Mouse (Mus musculus): ENCODE data around the gene Dhps.
"Not testable (repeated sequence)": the region's sequence is repeated elsewhere in the genome, so short reads cannot be mapped to it uniquely, and the experiment has no call there.

Gene Dhps

GRCm38 (mm10) chr8:85062603-85063002, 9.0 kb upstream of the Dhps start:
- in situ Hi-C loops (cut with MseI, MboI) = no loop called here

DNA sequence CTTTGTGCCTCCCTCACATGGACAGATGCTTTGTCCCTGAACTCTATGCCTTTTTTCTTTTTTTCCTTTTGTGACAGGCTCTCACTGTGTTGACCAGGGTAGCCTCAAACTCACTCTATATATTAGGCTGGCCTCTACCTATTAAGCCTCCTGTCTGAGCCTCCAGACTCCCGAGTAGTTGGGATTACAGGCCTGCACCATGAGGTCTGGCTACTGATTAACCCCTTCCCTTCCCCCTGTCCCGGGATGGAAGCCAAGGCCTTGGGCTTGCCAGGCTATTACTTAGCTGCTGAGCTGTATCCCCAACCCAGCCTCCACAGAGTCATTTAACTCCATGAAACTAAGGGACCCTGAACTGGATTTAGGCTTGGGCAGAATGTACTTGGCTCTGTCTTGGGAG, 6.3 kb upstream of the Dhps start:
- in situ Hi-C loops (cut with MseI, MboI) = no loop called here

DNA sequence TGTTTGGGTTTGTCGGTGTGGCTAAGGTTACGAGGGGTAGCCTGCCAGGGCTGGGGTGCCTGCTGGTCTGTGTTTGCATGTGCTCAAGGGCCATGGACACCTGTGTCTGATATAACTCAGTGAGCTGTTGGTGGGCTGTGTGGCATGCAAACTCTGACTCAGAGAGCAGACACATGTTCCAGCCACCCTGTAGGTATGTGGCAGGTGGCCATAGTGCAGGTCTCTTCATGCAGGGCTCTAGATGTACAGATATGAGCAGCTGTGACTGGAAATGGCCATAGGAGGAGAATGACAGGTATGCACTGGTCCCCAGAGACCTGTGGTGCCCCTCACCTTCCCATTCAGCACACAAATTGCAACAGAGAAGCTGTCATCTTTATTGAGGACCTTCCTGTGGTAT, 4.4 kb upstream of the Dhps start:
- in situ Hi-C loops (cut with MseI, MboI) = no loop called here

DNA sequence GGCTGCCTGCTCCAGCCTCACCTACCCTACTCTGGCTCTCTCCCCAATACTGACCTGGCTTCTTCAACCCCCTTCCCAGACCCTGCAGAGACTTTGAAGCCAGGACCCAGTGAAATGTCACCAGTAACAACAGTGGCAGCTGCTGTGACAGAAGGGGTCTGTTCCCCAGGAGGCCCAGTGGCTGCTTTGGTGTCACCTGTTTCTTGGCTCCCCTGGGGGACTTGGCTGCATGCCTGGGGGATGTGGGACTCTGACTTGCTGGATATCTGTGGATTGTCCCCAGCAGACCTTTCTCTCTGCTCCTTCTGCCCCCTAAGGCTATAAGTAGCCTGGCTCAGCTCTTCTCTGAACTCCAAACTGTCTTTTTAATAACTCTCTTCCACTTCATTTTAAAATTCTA, 3.6 kb upstream of the Dhps start, which contains the start of gene Gm5741:
Gm5741 (minus strand) TSS at position 1 of the 400 bp plus-strand sequence.
- in situ Hi-C loops (cut with MseI, MboI) = no loop called here

- in situ Hi-C loops (cut with MseI, MboI) = no loop called here
These were observed 516 bp upstream of the Dhps start for GRCm38 (mm10) chr8:85071041-85071440.

- in situ Hi-C loops (cut with MseI, MboI) = no loop called here
These were observed 890 bp downstream of the Dhps start for GRCm38 (mm10) chr8:85072364-85072929.

DNA sequence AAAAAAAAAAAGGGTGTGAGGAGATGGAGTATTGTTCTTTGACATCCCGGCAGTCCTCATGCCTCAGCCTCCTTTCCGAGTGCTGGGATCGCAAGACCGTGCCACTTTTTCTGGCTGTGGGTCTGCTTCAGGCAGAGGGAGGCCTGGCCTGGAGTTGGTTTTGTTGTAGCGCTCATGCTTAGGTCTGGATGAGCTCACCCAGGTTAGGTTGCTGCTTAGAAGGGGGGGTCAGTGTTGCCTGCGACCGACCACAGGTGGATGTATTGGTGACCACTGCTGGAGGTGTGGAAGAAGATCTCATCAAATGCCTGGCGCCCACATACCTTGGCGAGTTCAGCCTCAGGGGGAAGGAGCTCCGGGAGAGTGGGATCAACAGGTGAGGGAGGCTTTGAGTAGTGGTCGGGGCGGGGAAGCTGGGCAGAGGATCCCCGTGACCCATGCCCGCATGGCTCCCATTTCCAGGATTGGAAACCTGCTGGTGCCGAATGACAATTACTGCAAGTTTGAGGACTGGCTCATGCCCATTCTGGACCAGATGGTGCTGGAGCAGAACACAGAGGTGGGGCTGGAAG, 1.6 kb downstream of the Dhps start:
- in situ Hi-C loops (cut with MseI, MboI) = no loop called here

DNA sequence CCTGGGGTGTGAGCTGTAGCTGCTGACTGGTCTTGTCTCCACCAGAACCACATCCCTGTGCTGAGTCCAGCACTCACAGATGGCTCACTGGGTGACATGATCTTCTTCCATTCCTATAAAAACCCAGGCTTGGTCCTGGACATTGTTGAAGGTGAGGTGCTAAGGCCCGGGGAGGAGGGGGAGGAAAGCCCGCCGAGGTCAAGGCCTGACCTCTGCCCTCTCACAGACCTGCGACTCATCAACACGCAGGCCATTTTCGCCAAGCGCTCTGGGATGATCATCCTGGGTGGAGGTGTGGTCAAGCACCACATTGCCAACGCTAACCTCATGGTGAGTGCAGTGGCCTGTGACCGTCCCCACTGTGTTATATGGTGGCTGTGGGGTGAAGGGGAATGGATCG, 2.6 kb downstream of the Dhps start:
- in situ Hi-C loops (cut with MseI, MboI) = no loop called here

DNA sequence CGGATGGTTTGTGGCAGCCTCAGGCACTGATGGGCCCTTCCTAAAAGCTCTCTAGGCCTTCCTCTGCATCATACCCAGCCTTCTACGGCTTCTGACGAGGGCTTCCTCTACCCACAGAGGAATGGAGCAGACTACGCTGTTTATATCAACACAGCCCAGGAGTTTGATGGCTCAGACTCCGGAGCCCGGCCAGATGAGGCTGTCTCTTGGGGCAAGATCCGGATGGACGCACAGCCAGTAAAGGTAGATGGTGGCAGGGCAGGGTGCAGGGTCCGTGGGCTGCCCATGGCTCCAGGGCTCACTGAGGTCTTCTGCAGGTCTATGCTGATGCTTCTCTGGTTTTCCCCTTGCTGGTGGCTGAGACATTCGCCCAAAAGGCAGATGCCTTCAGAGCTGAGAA, 3.1 kb downstream of the Dhps start:
- in situ Hi-C loops (cut with MseI, MboI) = no loop called here

GRCm38 (mm10) chr8:85076001-85076400, 4.4 kb downstream of the Dhps start:
- in situ Hi-C loops (cut with MseI, MboI) = no loop called here

DNA sequence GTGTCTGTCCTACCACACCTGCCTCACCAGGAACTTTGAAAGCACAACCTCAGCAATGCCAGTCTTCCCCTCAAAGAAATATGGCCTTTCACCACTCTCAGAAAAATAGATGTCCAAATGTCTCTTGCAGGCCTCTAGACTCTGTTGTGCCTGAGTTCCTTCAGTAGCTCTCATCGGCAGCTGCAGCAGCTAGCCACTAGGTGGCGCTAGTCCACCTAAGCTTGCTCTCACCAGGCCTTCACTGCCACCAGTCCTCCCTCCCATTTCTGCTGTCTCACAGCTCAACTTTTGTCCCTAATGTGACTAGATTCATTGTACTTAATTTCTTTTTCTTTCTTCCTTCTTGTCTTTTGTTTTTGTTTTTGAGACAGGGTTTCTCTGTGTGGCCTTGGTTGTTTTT, 5.4 kb downstream of the Dhps start:
- in situ Hi-C loops (cut with MseI, MboI) = no loop called here

DNA sequence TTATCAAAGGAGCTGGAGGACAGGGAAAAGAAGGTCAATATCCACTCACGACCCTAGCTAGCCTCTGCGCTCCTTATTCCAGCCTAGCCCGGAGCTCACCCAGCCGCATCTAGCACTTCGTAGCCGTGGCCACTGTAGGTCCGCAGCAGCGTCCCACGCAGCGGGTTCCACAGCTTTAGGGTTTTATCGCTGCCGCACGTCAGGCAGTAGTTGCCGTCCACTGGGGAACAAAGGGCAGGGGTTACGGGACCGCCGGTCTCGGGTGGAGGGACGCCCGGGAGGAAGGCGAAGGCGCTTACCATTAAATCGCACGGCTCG, 8.6 kb downstream of the Dhps start:
- in situ Hi-C loops (cut with MseI, MboI) = no loop called here

DNA sequence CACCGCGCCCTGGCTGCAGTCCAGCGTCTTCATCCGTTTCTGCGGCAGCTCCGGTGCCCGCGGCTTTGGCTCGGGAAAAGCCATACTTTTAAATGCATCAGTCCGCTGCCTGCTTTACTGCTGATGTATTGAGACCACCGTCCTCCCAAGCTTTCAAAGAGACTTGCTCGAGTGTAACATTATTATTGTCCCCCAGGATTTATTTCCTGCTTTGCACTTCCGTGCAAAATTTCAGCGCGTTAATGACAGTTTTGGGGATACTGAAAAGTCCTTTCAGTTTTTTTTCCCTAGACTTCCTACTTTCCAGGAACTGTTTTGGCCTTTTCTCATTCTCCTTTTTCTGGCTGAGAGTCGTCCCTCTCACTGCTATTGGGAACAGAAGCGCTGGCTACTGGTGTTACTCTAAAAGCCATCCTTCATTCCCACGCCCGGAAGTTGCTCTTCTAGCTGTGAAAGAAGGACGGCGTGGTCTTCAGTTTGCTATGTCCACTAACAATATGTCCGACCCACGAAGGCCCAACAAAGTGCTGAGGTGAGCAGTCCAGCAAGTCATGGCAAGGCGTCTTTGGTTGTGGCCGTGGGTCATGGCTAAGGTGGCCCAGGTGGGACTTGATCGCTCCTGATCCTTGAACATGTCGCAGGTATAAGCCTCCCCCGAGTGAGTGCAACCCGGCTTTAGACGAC, 9.1 kb downstream of the Dhps start, which contains the start of gene Wdr83os:
Wdr83os (plus strand) TSS at position 209 of the 684 bp plus-strand sequence.
- in situ Hi-C loops (cut with MseI, MboI) = no loop called here

- in situ Hi-C loops (cut with MseI, MboI) = no loop called here
These were observed 9.6 kb downstream of the Dhps start, which contains the start of gene Wdr83 for GRCm38 (mm10) chr8:85081216-85081555. Wdr83 (minus strand) TSS chr8:85081306.

- in situ Hi-C loops (cut with MseI, MboI) = not testable (repeated sequence)
These were observed 10.6 kb downstream of the Dhps start for GRCm38 (mm10) chr8:85082169-85082568.

GRCm38 (mm10) chr8:85083108-85083813, 11.7 kb downstream of the Dhps start, which contains the start of gene Man2b1:
Man2b1 (plus strand) TSS chr8:85083270.
- in situ Hi-C loops (cut with MseI, MboI) = no loop called here

DNA sequence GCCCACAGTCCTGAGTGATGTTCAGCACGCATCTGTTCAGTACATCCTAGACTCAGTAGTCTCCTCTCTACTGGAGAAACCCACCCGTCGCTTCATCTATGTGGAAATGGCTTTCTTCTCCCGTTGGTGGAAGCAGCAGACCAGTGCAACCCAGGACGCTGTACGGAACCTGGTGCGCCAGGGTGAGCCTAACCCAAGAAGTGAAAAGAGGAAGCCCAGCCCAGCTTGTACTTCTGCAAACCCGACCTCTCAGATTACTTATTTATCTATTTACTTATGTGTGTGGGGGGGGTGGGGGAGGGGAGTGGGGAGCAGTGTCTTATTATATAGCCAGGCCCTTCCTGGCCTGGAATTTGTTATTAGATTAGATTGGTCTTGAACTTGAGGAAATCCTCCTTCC, 13.1 kb downstream of the Dhps start:
- in situ Hi-C loops (cut with MseI, MboI) = no loop called here

DNA sequence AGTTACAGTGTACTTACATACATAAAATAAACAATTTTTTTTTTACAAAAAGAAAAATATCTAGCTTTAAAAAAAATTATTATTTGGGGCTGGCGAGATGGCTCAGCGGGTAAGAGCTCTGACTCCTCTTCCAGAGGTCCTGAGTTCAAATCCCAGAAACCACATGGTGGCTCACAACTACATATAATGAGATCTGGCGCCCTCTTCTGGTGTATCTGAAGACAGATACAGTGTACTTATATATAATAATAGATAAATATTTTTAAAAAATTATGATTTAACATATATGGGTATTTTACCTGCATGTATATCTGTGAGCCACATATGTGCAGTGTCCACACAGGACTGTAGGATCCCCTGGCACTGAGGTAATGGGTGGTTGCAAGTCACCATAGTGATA, 14.7 kb downstream of the Dhps start:
- in situ Hi-C loops (cut with MseI, MboI) = no loop called here

DNA sequence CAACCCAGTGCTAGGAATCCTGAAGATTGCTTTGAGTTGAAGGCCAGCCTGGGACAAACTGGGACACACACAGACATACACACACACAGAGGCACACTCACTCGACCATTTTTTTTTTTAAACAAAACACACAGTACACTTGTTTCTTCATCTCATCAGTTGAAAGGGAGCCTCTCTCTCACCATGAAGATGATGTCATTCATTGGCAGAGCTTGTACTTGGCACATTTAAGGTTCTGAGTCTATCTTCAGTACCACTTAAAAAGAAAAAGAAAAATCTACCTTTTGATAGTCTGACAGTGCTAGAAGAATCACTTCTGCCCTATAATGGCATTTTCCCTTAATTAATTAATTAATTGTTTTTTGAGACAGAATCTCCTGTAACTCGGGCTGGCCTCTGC, 17.2 kb downstream of the Dhps start:
- in situ Hi-C loops (cut with MseI, MboI) = no loop called here

DNA sequence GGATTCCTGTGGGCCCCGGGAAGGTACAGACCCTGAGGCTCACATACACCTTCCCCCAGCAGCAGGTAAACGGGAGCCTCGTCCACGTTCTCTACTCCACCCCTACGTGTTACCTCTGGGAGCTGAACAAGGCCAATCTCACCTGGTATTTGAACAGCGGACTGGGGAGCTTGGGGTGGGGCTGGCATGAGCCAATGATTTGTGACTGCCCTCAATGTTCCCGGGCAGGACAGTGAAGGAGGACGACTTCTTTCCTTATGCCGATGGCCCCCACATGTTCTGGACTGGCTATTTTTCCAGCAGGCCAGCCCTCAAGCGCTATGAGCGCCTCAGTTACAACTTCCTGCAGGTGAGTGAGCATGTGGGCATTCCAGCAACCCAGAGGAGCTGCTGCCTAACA, 19.3 kb downstream of the Dhps start:
- in situ Hi-C loops (cut with MseI, MboI) = no loop called here

- in situ Hi-C loops (cut with MseI, MboI) = no loop called here
These were observed 20.1 kb downstream of the Dhps start for GRCm38 (mm10) chr8:85091526-85092090.

GRCm38 (mm10) chr8:85095051-85095450, 23.5 kb downstream of the Dhps start:
- in situ Hi-C loops (cut with MseI, MboI) = no loop called here

Measured in mouse trophoblast stem cell (cell line).